Mouse (Mus musculus) ovary, postnatal 36 days (tissue): ENCODE data around the gene Adamts17.
A peak's percentile ranks its signal among the peaks of the same experiment; 100 is the strongest.

Experiments
- DNase-seq: peaks from one replicate; pipeline ENCODE4 v3.0.0; 2022; ENCODE audit warnings: low spot score, mixed read lengths

Gene Adamts17

GRCm38 (mm10) chr7:66934062-66934461 is 94.5 kb downstream of the Adamts17 start:
- DNase-seq: no peak

- no peak for DNase-seq
Measured at GRCm38 (mm10) chr7:66935041-66935440, 95.5 kb downstream of the Adamts17 start.

- DNase-seq: no peak
Measured at GRCm38 (mm10) chr7:66936042-66936755, 96.7 kb downstream of the Adamts17 start.

DNA sequence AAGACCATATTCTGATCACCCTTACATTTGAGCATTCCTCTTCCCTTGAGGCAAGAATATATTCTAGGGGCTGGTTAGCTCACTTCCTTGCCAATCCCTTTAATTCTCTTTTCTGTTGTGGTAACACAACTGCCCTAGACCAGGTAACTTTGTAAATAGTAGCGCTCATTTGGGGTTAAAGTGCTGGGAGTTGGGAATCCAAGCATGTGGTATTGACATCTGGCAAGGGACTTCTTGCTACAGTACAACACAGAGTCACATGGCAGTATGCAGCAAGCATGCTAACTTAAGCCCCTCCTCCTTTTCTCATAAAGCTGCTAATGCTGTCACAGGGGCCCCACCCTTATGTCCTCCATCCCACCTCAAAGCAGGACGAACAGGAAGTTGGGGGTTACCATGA is 97.4 kb downstream of the Adamts17 start:
- no peak for DNase-seq

DNA sequence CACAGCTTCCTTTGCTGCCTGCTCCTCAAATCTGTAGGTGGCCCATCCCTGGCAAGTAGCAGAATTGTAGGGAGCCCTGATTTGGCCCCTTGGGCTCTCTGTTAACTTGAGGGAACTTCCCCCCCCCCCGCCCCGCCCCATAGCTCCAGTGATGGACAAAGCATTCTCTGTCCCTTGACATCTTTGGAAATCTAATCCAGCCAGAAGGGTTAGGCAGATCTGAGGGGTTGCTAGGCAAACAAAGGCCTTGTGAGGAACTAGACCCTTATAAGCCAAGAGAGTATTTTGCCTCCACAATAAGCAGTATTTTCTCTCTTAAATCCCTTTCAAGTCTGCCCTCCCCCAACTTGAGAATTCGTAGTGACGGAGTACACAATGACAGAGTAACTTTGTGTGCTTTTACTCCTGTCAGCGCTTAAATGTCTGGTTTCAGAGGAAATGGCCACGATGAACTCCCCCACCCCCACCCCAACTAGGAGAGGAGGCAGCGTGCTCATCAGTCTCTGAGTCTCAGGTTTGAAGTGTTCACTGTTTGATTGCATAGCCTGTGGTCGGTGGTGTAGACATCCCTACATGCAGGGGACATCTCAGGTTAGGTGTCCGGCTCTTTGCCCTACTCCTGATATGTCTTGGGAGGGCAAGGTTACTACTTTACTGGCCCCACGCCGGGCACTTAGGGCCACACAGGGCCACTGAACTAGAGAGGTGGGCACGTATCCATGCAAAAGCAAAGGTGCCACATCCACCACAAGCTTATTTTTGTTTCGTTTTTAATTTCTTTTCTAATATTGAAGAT is 99.7 kb downstream of the Adamts17 start:
- DNase-seq: no peak

GRCm38 (mm10) chr7:66940761-66941160 is 101.2 kb downstream of the Adamts17 start:
- no peak for DNase-seq

DNA sequence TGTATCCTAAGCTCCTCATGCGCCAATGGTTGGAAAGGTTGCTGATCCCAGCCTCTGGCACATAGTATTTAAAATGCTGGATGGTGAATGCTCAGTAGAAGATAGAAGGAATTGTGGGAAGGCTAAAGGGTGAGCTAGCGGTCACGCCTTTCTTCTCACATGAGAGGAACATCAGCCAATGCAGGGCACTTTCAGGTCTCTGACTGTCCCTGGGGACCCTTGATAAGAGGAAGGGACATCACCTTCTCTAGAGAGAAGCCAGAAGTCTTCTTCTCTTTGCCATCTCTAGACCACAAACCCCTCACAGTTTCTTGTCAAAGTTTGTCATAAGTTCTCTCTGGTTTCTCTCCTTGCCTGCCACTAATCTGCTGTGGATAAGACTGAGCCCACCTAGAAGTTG is 109.5 kb downstream of the Adamts17 start:
- no peak for DNase-seq

DNA sequence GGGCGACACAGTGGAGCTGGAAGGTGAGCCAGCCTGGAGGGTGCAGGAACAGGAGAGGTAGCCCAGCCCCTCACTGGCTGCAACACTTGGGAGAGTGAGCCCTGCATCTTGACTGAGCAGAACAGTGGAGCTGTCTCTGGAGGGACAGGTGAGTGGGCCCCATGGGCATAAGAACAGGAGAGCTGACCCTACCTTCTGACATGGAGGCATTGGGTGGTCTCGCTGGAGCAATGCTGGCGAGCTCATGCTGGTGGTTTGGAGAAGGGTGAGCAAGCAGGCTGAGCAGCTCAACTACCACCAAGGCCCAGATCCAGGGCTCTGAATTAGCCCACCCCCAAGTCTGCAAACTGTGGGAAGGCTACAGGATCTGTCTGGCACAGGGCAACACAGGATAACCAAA is 113.4 kb downstream of the Adamts17 start:
- DNase-seq: no peak

DNA sequence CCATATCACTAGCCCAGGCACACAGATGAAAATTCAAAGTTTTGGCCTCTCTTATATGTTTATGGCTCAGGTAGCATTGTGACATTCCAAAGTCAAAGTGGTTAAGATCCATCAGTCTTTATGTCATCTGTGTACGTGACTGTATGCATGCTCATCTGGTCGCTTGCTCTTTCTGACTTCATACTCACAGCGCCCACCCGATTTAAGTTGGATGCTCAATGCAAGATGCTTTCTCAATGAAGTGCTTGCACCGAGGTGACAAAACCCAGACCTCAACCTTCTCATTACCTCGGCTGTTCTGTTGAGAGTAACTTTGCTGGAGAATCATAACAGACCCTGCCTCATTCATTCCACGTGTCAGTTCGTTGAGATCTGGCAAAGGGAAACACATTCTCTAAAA is 114.5 kb downstream of the Adamts17 start:
- DNase-seq: no peak

DNA sequence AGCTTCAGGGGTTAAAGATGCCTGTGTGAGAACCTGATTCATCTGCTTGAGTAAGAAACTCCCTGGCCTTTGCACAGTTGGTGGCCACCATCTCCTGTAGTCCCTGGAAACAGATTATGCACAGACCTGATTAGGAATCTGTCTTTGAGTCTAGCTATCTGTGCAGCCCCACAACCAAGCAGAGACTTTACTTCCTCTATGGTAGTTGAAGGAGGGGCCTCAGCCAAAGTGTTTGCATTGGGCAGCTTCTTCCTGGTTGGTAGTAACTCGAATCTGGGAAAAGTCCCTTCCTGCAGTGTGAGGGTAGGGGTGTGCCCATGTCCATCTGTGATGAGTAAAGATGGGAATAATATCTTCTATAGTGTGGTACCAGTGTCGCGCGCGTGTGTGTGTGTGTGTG is 115.2 kb downstream of the Adamts17 start:
- no peak for DNase-seq

GRCm38 (mm10) chr7:66955455-66955919 is 116.0 kb downstream of the Adamts17 start:
- DNase-seq: no peak

DNA sequence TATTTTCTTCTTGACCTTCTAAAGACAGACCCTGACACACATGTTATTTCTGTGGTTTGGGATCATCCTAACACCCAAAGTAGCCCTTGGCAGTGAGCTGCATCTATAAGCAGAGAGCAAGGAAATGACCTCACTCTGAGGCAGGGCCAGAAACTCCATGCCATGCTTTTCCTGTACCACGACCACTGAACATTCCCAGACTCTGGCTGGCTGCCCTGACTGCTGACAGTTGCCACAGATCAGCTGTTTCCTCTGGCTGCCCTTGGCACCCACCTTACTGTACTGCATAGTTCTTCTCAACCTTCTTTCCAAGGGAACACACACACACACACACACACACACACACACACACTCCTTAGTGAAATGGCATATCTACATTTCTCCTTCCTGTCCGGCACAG is 116.4 kb downstream of the Adamts17 start:
- peak; percentile 25 for DNase-seq

GRCm38 (mm10) chr7:66957764-66958163 is 118.2 kb downstream of the Adamts17 start:
- DNase-seq: no peak

DNA sequence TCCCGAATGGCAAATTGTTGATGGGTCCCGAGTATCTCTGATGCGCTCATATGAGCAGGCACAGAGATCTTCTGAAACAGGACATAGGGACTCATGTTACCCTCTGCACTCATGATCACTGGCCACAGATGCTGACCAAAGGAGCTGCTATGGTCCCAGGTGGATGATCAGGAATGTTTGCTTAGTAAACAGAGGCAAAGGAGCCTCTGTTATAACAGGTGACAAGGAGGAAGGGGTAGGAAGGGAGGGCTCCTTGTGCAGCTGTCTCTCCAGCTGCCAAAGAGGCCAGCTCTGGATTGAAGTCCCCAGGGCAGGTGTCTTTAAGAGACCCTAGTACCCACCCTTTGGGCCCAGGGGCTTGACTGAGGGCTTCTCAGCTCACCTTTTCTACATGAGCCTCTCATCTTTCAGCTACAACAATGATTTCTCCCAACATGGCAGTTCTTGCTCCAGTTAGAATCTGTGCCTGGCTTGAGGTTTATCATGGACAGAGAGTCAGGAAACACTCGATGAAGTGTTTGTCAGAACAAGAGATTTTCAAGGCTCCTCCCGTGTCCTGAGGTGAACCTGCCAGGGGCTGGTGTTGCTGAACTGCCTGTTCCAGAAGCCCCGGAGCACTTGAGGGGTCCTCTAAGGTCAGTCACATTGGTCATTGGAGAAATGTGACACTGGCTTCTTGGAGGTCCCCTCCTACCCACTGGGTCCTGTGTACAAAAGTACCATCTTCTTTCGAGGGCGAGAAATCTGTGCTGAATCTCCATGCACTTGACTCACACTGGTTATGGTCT is 120.9 kb downstream of the Adamts17 start:
- no peak for DNase-seq

DNA sequence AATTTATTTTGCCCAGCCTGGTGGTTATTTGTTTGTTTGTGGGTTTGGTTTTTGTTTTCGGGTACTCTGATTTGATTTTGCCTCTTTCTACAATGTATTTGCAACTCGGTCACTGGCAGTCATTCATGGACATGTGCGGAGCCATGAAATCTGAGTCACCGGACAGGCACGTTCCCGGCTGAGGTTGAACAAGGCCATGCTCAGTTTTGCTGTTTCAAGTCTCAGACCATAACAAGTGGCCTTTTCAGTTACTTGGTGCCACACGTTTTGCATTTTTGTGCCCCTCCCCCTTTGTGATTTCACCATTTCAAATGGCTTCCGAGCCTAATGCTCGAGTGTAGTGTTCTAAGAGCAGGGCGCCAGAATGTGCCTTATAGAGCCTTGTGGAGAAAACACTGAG is 123.2 kb downstream of the Adamts17 start:
- DNase-seq: no peak

DNA sequence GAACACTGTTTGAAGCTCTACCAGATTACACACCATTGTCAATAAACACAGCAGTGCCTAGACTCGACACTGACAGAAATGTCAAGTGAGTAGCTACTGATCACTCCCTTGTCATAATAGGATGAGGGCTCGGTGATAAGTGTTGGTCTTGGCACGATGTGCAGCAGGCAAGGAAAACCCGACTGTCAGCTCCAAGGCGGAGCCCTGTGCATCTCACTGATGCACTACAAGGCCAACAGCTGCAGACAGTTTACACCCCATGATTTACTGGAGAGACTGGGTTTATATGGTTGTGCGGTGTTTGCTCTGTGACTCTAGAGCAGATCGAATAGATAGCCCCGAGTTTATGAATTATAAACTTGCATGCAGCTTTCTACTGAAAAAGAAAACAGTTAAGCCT is 124.0 kb downstream of the Adamts17 start:
- DNase-seq: no peak

DNA sequence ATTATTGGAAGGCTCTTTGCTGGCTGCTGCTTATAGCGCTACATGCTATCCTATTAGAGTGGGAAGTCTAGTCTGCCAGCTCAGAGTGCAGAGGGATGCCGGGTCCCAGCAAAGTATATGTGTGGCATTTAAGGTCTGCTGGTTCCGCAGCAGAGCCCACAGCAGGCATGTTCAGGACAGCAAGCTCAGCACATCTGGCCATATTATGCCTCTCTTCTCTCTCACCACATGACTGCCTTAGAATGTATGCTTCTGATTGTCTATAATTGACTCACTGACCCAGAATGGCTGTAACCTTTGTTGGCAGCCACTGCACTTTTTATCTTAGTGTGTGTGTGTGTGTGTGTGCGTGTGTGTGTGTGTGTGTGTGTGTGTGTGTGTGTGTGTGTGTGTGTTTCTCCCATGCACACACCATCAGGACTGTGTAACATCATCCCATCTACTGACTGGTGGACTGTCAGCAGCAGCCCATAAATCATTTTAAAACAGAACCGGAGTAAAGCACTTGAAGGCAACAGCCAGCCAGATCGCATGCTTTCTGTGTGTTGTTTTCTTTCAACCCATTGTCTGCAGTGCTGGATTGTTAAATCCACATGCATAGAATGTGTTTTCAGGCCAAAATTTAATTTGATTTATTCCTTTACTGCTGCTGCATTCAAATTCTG is 127.1 kb downstream of the Adamts17 start:
- no peak for DNase-seq

DNA sequence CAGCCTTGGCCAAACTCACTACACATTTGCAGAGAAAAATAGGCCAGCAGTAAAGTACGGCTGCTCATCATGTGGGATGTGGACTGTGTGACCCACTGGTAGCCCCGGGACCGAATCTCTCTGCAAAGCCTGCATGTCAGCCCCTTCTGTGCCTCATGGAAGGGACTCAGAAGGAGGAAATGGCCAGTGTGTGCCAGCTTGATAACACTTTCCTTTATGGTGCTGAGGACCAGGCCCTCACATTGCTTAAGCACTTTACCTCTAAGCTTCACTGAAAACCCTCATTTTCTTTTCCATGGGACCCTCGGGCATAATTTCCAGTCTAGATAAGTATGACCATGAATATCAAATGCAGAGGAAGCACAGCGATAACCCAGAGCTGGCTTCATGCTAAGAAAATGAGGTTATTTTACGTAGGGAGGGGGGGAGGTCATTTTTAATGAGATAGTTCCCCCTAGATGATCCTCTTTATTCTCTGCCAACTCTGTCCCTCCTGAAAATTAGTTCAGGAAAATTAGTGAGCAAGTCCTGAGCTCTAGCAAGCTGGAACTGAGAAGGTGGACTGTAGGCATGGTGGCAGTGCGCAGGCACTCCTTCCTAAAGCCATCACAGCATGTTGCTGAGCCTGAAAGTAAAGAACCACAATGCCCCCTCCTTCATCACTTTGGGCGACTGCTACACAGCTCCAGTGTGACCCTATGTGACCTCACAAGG is 127.8 kb downstream of the Adamts17 start:
- no peak for DNase-seq

DNA sequence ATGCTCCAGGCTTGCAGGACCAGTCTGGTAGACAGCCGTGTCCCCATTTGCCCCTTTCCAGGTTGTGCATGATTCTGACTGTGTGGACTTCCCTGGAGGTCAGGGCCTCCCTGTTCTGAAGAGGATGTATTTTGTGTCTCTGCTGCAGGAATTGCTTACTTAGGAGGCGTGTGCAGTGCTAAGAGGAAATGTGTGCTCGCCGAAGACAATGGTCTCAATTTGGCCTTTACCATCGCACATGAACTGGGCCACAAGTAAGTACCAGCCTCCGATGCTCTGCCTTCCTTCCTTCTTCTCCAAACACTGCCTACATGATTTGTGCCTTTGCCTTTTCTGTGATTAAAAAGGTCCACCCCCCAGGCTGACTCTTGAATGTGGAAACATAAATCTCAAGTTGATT is 129.1 kb downstream of the Adamts17 start:
- DNase-seq: no peak

DNA sequence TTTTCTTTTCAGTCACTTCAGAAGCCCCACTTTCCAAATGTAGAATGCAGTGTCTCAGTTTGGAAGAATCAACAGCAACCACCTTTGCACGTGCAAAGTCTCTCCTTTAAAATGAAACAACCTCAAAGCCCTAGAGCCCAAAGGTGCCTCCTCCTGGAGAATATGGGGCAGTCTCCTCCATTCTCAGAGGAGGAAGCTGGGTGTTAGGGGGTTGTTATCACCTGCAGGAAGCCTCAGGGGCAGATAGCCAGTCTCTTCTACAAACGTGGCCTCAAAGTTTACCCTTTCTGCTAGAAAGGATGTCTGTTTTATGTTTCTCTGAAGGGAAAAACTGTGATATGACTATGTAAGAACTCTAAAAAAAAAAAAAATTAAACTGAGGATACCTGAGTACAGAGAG is 129.7 kb downstream of the Adamts17 start:
- no peak for DNase-seq

GRCm38 (mm10) chr7:66970235-66970634 is 130.7 kb downstream of the Adamts17 start:
- DNase-seq: no peak
